Mouse (Mus musculus): Measurements from ENCODE around the gene Scd2. TPM values are rescaled to one million over a fixed set of nuclear protein-coding genes. Genes with fewer than 3 reads are reported as not detected.
A peak's percentile ranks its signal among the peaks of the same experiment; 100 is the strongest.

Scd2 gene
- polyA plus RNA-seq, 1 experiment from 2014 or later = 6.2 TPM

GRCm38 (mm10) chr19:44284025-44284695, 9.3 kb upstream of the Scd2 start:
- H3K27me3 ChIP-seq (ENCODE audit: insufficient read depth, low read length) = no peaks in the 10 kb centered on the region
- H3K4me1 ChIP-seq (ENCODE audit: insufficient read depth) = peaks cover 57% of the 10 kb centered on the region
- H3K9me3 ChIP-seq (ENCODE audit: low read length) = no peaks in the 10 kb centered on the region
- 0% methylated on average over 33 of the region's 38 CpGs for WGBS (ENCODE audit: insufficient replicate concordance)
- H3K4me2 ChIP-seq (ENCODE audit: low read depth, low read length) = peak overlapping the region; percentile 97
- TF ChIP-seq CTCF (IDR thresholded peaks at IDR 0.05; ENCODE audit: low read depth) (no peak), EP300 (IDR thresholded peaks at IDR 0.05; ENCODE audit: low read depth) (no peak)
- H3K9ac ChIP-seq (replicated peaks) = peak overlapping the region; percentile 71
- DNase-seq = peak; percentile 93
- ATAC-seq = peak; percentile 97
- H3K4me3 ChIP-seq (ENCODE audit: low read depth, low read length) = peak overlapping the region; percentile 62
- peak overlapping the region; percentile 74 for H3K27ac ChIP-seq (ENCODE audit: low read depth)
- H3K36me3 ChIP-seq (replicated peaks; ENCODE audit: insufficient read depth, low read length) = no peaks in the 10 kb centered on the region

GRCm38 (mm10) chr19:44284723-44285122, 8.8 kb upstream of the Scd2 start:
- Histone ChIP-seq H3K9ac (replicated peaks) (peak overlapping the region; percentile 71), H3K27me3 (ENCODE audit: insufficient read depth, low read length) (no peaks in the 10 kb centered on the region), H3K4me3 (ENCODE audit: low read depth, low read length) (peak overlapping the region; percentile 62), H3K4me2 (ENCODE audit: low read depth, low read length) (peak overlapping the region; percentile 97), H3K27ac (ENCODE audit: low read depth) (peak overlapping the region; percentile 74), H3K9me3 (ENCODE audit: low read length) (no peaks in the 10 kb centered on the region), H3K4me1 (ENCODE audit: insufficient read depth) (peaks cover 57% of the 10 kb centered on the region), H3K36me3 (replicated peaks; ENCODE audit: insufficient read depth, low read length) (no peaks in the 10 kb centered on the region)
- ATAC-seq = peak; percentile 48
- WGBS (ENCODE audit: insufficient replicate concordance) = 4% methylated on average over 11 of the region's 11 CpGs
- DNase-seq = no peak
- TF ChIP-seq EP300 (IDR thresholded peaks at IDR 0.05; ENCODE audit: low read depth) (no peak), CTCF (IDR thresholded peaks at IDR 0.05; ENCODE audit: low read depth) (no peak)

GRCm38 (mm10) chr19:44285554-44285953, 7.9 kb upstream of the Scd2 start:
- Histone ChIP-seq H3K4me1 (ENCODE audit: insufficient read depth) (peaks cover 57% of the 10 kb centered on the region), H3K9me3 (ENCODE audit: low read length) (no peaks in the 10 kb centered on the region), H3K4me3 (ENCODE audit: low read depth, low read length) (no peak overlapping the region), H3K27me3 (ENCODE audit: insufficient read depth, low read length) (no peaks in the 10 kb centered on the region), H3K27ac (ENCODE audit: low read depth) (no peak overlapping the region), H3K36me3 (replicated peaks; ENCODE audit: insufficient read depth, low read length) (no peaks in the 10 kb centered on the region), H3K4me2 (ENCODE audit: low read depth, low read length) (no peak overlapping the region), H3K9ac (replicated peaks) (no peak overlapping the region)
- 83% methylated on average over 8 of the region's 8 CpGs for WGBS (ENCODE audit: insufficient replicate concordance)
- TF ChIP-seq EP300 (IDR thresholded peaks at IDR 0.05; ENCODE audit: low read depth) = no peak
- no peak for TF ChIP-seq CTCF (IDR thresholded peaks at IDR 0.05; ENCODE audit: low read depth)
- ATAC-seq (no peak), DNase-seq (no peak)

DNA sequence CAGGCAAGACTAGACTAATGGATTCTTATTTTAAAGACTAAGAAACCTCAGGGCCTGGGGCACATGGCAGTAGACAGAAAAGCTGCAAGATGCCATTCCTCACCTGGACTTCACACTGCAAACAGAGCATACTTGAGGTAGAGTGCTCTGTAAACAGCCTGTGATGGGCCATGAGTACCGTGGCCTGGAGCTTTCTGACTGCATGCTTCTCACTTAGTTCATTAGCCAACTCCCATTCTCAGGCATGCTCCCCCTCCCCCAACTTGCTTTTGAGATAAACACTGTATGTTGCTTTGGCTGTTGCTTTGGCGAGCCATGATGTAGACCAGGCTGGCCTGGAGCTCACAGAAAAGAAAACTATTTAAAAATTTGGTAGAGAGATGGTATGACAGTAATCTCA, 7.4 kb upstream of the Scd2 start:
- Histone ChIP-seq H3K9me3 (ENCODE audit: low read length) (no peaks in the 10 kb centered on the region), H3K4me1 (ENCODE audit: insufficient read depth) (peaks cover 51% of the 10 kb centered on the region), H3K36me3 (replicated peaks; ENCODE audit: insufficient read depth, low read length) (no peaks in the 10 kb centered on the region), H3K4me3 (ENCODE audit: low read depth, low read length) (no peak overlapping the region), H3K27ac (ENCODE audit: low read depth) (no peak overlapping the region), H3K27me3 (ENCODE audit: insufficient read depth, low read length) (no peaks in the 10 kb centered on the region), H3K4me2 (ENCODE audit: low read depth, low read length) (no peak overlapping the region), H3K9ac (replicated peaks) (no peak overlapping the region)
- no peak for TF ChIP-seq EP300 (IDR thresholded peaks at IDR 0.05; ENCODE audit: low read depth)
- no peak for TF ChIP-seq CTCF (IDR thresholded peaks at IDR 0.05; ENCODE audit: low read depth)
- ATAC-seq = no peak
- DNase-seq = no peak
- WGBS (ENCODE audit: insufficient replicate concordance) = 33% methylated on average over 2 of the region's 2 CpGs

DNA sequence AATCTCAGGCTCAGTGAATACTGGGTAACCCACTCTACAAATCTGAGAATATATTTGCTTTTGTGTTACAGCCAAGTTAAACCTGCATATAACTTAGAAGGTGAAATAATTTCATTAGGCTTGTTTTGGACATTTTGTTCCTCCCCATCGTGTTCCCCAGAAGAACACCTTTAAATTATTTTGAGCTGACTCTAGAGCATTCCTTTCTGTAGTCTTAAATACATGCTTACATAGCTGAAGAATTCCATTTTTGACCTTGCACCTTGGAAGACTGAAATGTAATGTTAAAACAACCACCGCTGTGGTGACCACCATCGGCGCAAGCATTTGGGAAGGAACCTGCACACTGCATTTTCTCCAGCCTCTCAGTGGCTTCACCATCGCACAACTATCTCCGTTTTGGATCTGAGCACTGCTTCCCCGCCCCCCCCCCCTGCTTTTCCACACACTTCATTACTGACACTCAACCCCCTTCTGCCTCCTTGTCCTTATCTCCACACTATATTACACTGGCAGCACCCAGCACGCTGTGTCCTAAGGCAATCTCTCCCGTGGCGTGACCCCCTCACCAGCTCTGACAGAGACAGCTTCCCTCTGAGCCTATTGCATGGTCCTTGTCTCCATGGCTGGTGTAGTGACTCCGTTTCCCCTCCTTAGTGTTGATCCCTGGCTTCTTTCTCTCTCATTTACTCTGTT, 5.9 kb upstream of the Scd2 start:
- Histone ChIP-seq H3K9me3 (ENCODE audit: low read length) (no peaks in the 10 kb centered on the region), H3K4me3 (ENCODE audit: low read depth, low read length) (no peak overlapping the region), H3K36me3 (replicated peaks; ENCODE audit: insufficient read depth, low read length) (no peaks in the 10 kb centered on the region), H3K4me2 (ENCODE audit: low read depth, low read length) (no peak overlapping the region), H3K9ac (replicated peaks) (no peak overlapping the region), H3K27ac (ENCODE audit: low read depth) (no peak overlapping the region), H3K4me1 (ENCODE audit: insufficient read depth) (peaks cover 48% of the 10 kb centered on the region), H3K27me3 (ENCODE audit: insufficient read depth, low read length) (no peaks in the 10 kb centered on the region)
- WGBS (ENCODE audit: insufficient replicate concordance) = 48% methylated on average over 11 of the region's 11 CpGs
- DNase-seq (no peak), ATAC-seq (no peak)
- TF ChIP-seq CTCF (IDR thresholded peaks at IDR 0.05; ENCODE audit: low read depth) = no peak
- no peak for TF ChIP-seq EP300 (IDR thresholded peaks at IDR 0.05; ENCODE audit: low read depth)

DNA sequence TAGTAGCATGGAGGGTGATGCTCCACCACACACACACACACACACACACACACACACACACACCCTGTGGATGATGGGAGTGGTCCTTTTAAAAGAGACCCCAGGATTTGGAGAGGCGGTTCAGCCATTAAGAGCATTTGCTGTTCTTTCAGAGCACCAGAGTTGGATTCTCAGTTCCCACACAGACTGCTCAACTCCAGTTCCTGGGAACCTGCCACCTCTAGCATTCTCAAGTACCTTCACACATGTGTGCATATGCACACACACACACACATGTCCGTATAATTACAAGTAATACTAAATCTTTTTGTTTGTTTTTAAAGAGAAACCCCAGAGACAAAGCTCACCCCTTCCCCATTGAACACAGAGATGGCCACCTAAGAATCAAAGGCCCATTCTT, 1.4 kb upstream of the Scd2 start:
- Histone ChIP-seq H3K27ac (ENCODE audit: low read depth) (peak overlapping the region; percentile 75; the same call in 1 of the 2 replicates), H3K4me2 (ENCODE audit: low read depth, low read length) (peak overlapping the region; percentile 91; the same call in 1 of the 2 replicates), H3K4me3 (ENCODE audit: low read depth, low read length) (no peak overlapping the region), H3K4me1 (ENCODE audit: insufficient read depth) (peaks cover 36% of the 10 kb centered on the region), H3K9ac (replicated peaks) (no peak overlapping the region), H3K27me3 (ENCODE audit: insufficient read depth, low read length) (no peaks in the 10 kb centered on the region), H3K9me3 (ENCODE audit: low read length) (no peaks in the 10 kb centered on the region), H3K36me3 (replicated peaks; ENCODE audit: insufficient read depth, low read length) (peaks cover 6% of the 10 kb centered on the region; the same call in 1 of the 2 replicates)
- WGBS (ENCODE audit: insufficient replicate concordance) = 67% methylated on average over 2 of the region's 2 CpGs
- no peak for ATAC-seq
- TF ChIP-seq CTCF (IDR thresholded peaks at IDR 0.05; ENCODE audit: low read depth) (no peak), EP300 (IDR thresholded peaks at IDR 0.05; ENCODE audit: low read depth) (no peak)
- DNase-seq = no peak

Data from liver, postnatal 0 days (tissue).